Mouse (Mus musculus) midbrain, embryonic 15.5 days (tissue): ENCODE measurements around the gene Ush2a. TPM values are rescaled to one million over a fixed set of nuclear protein-coding genes. Genes with fewer than 3 reads are reported as not detected.

Source experiments
- ATAC-seq: fragments of 200-750 bp; cut with Nextera tagmentation; replicated peaks from 2 replicates; pipeline ENCODE4 v1.8.0; 2017; ENCODE audit warnings: moderate TSS enrichment
- H3K27ac ChIP-seq: fragments of 300-500 bp; sonication (generic); 2 replicates; pipeline ENCODE4 v1.5.1; 2015; ENCODE audit warnings: mild to moderate bottlenecking, inconsistent platforms
- H3K27me3 ChIP-seq: fragments of 300-500 bp; sonication (generic); replicated peaks from 2 replicates; pipeline ENCODE4 v1.6.1; 2015; ENCODE audit warnings: inconsistent platforms
- H3K36me3 ChIP-seq: fragments of 300-500 bp; sonication (generic); replicated peaks from 2 replicates; pipeline ENCODE4 v1.6.1; 2015; ENCODE audit warnings: inconsistent platforms
- H3K4me1 ChIP-seq: fragments of 300-500 bp; sonication (generic); 2 replicates; pipeline ENCODE4 v1.6.1; 2015; ENCODE audit warnings: inconsistent platforms
- H3K4me2 ChIP-seq: fragments of 300-500 bp; sonication (generic); 2 replicates; pipeline ENCODE4 v1.6.1; 2015; ENCODE audit warnings: inconsistent platforms, mild to moderate bottlenecking, moderate library complexity
- H3K4me3 ChIP-seq: fragments of 300-500 bp; sonication (generic); 2 replicates; pipeline ENCODE4 v1.5.1; 2015; ENCODE audit warnings: mild to moderate bottlenecking, inconsistent platforms
- H3K9ac ChIP-seq: fragments of 300-500 bp; sonication (generic); 2 replicates; pipeline ENCODE4 v1.6.1; 2015; ENCODE audit warnings: mild to moderate bottlenecking, inconsistent platforms
- H3K9me3 ChIP-seq: fragments of 300-500 bp; sonication (generic); 2 replicates; pipeline ENCODE4 v1.6.1; 2016; ENCODE audit warnings: inconsistent platforms
- WGBS: fragments of 180-500 bp; shearing (Covaris S2); methylation state at CpG from one replicate; pipeline ENCODE4 v1.1.7; 2015; ENCODE audit warnings: mixed read lengths; 5-methylcytosine and 5-hydroxymethylcytosine counted together
- polyA plus RNA-seq: library from polyadenylated mRNA; unstranded; fragments of >200 nt; fragmentation: Nextera tagmentation; extraction: Ambion mirVana; gene quantifications from 2 replicates; pipeline ENCODE4 v1.2.1, GENCODE M21; 2015

The Ush2a gene
- polyA plus RNA-seq, 1 experiment from 2014 or later, result 0.37 TPM

- Histone ChIP-seq H3K36me3 (no peaks in the 10 kb centered on the region), H3K4me3 (no peak overlapping the region), H3K27ac (no peak overlapping the region), H3K27me3 (no peaks in the 10 kb centered on the region), H3K4me2 (no peak overlapping the region), H3K9me3 (no peaks in the 10 kb centered on the region), H3K4me1 (no peaks in the 10 kb centered on the region), H3K9ac (no peak overlapping the region)
- WGBS, result 83% methylated on average over 10 of the region's 10 CpGs
- ATAC-seq, result no peak
Observed at GRCm38 (mm10) chr1:188708694-188709093, 446.9 kb downstream of the Ush2a start.

DNA sequence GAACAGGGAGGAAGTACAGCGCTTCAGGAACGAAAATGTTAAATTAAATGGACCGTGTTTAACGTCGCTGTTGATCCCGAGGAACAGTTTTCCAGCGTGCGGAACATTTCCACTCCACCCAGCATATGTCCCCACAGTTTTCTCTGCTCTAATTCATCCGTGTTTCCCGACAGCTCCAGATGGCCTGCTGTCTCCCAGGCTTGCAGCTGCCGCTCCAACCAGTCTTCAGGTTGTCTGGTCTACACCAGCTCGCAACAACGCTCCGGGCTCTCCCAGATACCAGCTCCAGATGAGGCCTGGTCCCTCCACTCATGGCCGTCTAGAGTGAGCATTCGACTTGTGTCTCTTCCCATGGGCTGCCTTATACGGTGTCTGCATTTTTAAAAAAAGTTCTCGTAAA lies 452.3 kb downstream of the Ush2a start:
- no peak for ATAC-seq
- WGBS, result 91% methylated on average over 18 of the region's 18 CpGs
- no peaks in the 10 kb centered on the region for H3K4me1 ChIP-seq
- no peak overlapping the region for H3K4me2 ChIP-seq
- no peaks in the 10 kb centered on the region for H3K9me3 ChIP-seq
- H3K9ac ChIP-seq, result no peak overlapping the region
- H3K4me3 ChIP-seq, result no peak overlapping the region
- H3K27ac ChIP-seq, result no peak overlapping the region
- H3K36me3 ChIP-seq, result no peaks in the 10 kb centered on the region
- H3K27me3 ChIP-seq, result no peaks in the 10 kb centered on the region

- Histone ChIP-seq H3K4me1 (no peaks in the 10 kb centered on the region), H3K9ac (no peak overlapping the region), H3K27ac (no peak overlapping the region), H3K27me3 (no peaks in the 10 kb centered on the region), H3K36me3 (no peaks in the 10 kb centered on the region), H3K4me2 (no peak overlapping the region), H3K4me3 (no peak overlapping the region), H3K9me3 (no peaks in the 10 kb centered on the region)
- no peak for ATAC-seq
- WGBS, result 90% methylated on average over 7 of the region's 7 CpGs
Observed at GRCm38 (mm10) chr1:188714941-188715340, 453.1 kb downstream of the Ush2a start.

GRCm38 (mm10) chr1:188716886-188717285 lies 455.1 kb downstream of the Ush2a start:
- H3K4me2 ChIP-seq, result no peak overlapping the region
- no peaks in the 10 kb centered on the region for H3K27me3 ChIP-seq
- H3K36me3 ChIP-seq, result no peaks in the 10 kb centered on the region
- H3K9ac ChIP-seq, result no peak overlapping the region
- no peak overlapping the region for H3K4me3 ChIP-seq
- WGBS, result 86% methylated on average over 3 of the region's 3 CpGs
- ATAC-seq, result no peak
- no peak overlapping the region for H3K27ac ChIP-seq
- H3K4me1 ChIP-seq, result no peaks in the 10 kb centered on the region
- no peaks in the 10 kb centered on the region for H3K9me3 ChIP-seq

GRCm38 (mm10) chr1:188725122-188725995 lies 463.5 kb downstream of the Ush2a start:
- H3K4me1 ChIP-seq, result peaks cover 23% of the 10 kb centered on the region
- no peaks in the 10 kb centered on the region for H3K36me3 ChIP-seq
- H3K9me3 ChIP-seq, result no peaks in the 10 kb centered on the region
- no peak overlapping the region for H3K9ac ChIP-seq
- no peak overlapping the region; the same call in 1 of the 2 replicates for H3K27ac ChIP-seq
- ATAC-seq, result no peak
- H3K4me3 ChIP-seq, result no peak overlapping the region
- 33% methylated on average over 17 of the region's 17 CpGs for WGBS
- H3K4me2 ChIP-seq, result peak overlapping the region; percentile 35
- no peaks in the 10 kb centered on the region for H3K27me3 ChIP-seq

GRCm38 (mm10) chr1:188726937-188727336 lies 465.1 kb downstream of the Ush2a start:
- Histone ChIP-seq H3K9ac (no peak overlapping the region), H3K4me1 (peaks cover 23% of the 10 kb centered on the region), H3K9me3 (no peaks in the 10 kb centered on the region), H3K4me2 (no peak overlapping the region), H3K27me3 (no peaks in the 10 kb centered on the region), H3K36me3 (no peaks in the 10 kb centered on the region), H3K4me3 (no peak overlapping the region), H3K27ac (no peak overlapping the region)
- 61% methylated on average over 6 of the region's 6 CpGs for WGBS
- ATAC-seq, result no peak

- Histone ChIP-seq H3K4me1 (peaks cover 23% of the 10 kb centered on the region), H3K4me3 (no peak overlapping the region), H3K9me3 (no peaks in the 10 kb centered on the region), H3K27me3 (no peaks in the 10 kb centered on the region), H3K4me2 (no peak overlapping the region), H3K27ac (no peak overlapping the region), H3K9ac (no peak overlapping the region), H3K36me3 (no peaks in the 10 kb centered on the region)
- 59% methylated on average over 8 of the region's 8 CpGs for WGBS
- no peak for ATAC-seq
Observed at GRCm38 (mm10) chr1:188728625-188729024, 466.8 kb downstream of the Ush2a start.

GRCm38 (mm10) chr1:188729179-188729578 lies 467.4 kb downstream of the Ush2a start:
- Histone ChIP-seq H3K9ac (no peak overlapping the region), H3K27ac (no peak overlapping the region), H3K36me3 (no peaks in the 10 kb centered on the region), H3K4me3 (no peak overlapping the region), H3K27me3 (no peaks in the 10 kb centered on the region), H3K9me3 (no peaks in the 10 kb centered on the region), H3K4me2 (no peak overlapping the region), H3K4me1 (peaks cover 23% of the 10 kb centered on the region)
- no peak for ATAC-seq
- 18% methylated on average over 7 of the region's 7 CpGs for WGBS

GRCm38 (mm10) chr1:188734741-188735266 lies 473.0 kb downstream of the Ush2a start:
- Histone ChIP-seq H3K4me2 (no peak overlapping the region), H3K4me1 (no peaks in the 10 kb centered on the region), H3K9me3 (no peaks in the 10 kb centered on the region), H3K9ac (no peak overlapping the region), H3K27me3 (no peaks in the 10 kb centered on the region), H3K36me3 (no peaks in the 10 kb centered on the region), H3K27ac (no peak overlapping the region), H3K4me3 (no peak overlapping the region)
- no peak for ATAC-seq
- WGBS, result 84% methylated on average over 7 of the region's 7 CpGs

DNA sequence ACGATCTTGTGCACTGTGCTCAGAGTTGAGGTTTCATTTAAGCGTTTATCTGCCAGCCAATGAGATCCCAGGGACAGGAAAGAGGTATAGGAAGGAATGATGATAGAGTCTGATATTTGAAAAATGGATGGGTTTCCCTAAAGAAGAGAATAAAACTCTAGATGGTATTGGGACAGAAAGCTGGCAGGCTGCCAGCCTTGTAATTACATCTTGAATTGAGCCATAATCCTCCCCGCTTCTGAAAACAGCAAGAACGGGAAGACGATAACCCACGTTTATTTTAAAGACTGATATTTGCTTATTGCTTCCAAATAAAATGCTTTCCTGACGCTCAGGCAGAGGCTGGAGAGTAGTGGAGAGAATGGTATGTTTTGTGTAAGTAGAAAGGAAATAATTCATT lies 481.1 kb downstream of the Ush2a start:
- WGBS, result 45% methylated on average over 7 of the region's 7 CpGs
- no peak overlapping the region for H3K4me2 ChIP-seq
- H3K9ac ChIP-seq, result no peak overlapping the region
- no peaks in the 10 kb centered on the region for H3K9me3 ChIP-seq
- no peaks in the 10 kb centered on the region for H3K27me3 ChIP-seq
- H3K36me3 ChIP-seq, result no peaks in the 10 kb centered on the region
- H3K27ac ChIP-seq, result no peak overlapping the region
- no peak overlapping the region for H3K4me3 ChIP-seq
- no peak for ATAC-seq
- peaks cover 10% of the 10 kb centered on the region; the same call in 1 of the 2 replicates for H3K4me1 ChIP-seq

GRCm38 (mm10) chr1:188755031-188755430 lies 493.2 kb downstream of the Ush2a start:
- 30% methylated on average over 15 of the region's 15 CpGs for WGBS
- no peak overlapping the region for H3K4me2 ChIP-seq
- H3K4me3 ChIP-seq, result no peak overlapping the region
- ATAC-seq, result no peak
- H3K27ac ChIP-seq, result no peak overlapping the region
- H3K4me1 ChIP-seq, result no peaks in the 10 kb centered on the region
- no peaks in the 10 kb centered on the region for H3K9me3 ChIP-seq
- no peaks in the 10 kb centered on the region for H3K27me3 ChIP-seq
- no peaks in the 10 kb centered on the region for H3K36me3 ChIP-seq
- no peak overlapping the region for H3K9ac ChIP-seq

DNA sequence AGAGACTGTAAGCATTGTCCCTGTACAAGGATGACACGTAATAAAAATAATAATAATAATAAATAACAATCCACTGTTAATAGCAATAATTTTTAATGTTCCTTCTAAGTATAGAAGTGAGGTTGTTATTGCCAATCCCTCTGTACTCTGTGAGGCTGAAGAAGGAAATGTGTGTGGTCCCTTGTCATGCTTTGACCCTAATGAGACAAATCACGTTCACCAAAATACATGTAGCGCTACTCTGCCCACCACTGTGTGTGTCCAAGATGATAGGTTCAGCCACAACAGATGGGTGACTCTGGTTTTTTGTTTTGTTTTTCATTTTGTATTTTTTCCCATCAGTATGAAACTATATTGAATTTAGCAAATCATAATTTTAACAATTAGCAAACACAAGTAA lies 498.7 kb downstream of the Ush2a start:
- WGBS, result 77% methylated on average over 3 of the region's 3 CpGs
- no peaks in the 10 kb centered on the region for H3K27me3 ChIP-seq
- ATAC-seq, result no peak
- H3K4me1 ChIP-seq, result no peaks in the 10 kb centered on the region
- no peak overlapping the region for H3K27ac ChIP-seq
- no peaks in the 10 kb centered on the region for H3K9me3 ChIP-seq
- H3K4me2 ChIP-seq, result no peak overlapping the region
- no peaks in the 10 kb centered on the region for H3K36me3 ChIP-seq
- no peak overlapping the region for H3K4me3 ChIP-seq
- no peak overlapping the region for H3K9ac ChIP-seq

DNA sequence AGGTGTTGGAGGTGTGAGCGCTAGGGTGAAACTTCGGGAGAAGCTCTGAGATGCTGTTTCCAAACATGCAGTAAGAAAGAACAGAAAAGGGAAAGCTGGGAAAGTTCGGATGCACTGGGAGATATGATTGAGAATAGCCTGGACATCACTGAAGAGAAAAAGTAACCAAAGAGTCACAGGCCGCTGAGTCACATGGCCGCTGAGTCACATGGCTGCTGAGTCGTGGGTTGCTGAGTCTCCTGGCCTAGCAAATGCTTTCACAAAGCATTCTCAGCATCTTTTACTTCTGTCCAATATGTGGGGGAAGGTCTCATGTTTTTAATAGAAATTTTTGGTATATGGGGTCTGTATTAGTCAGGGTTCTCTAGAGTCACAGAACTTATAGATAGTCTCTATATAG lies 500.6 kb downstream of the Ush2a start:
- H3K4me1 ChIP-seq, result no peaks in the 10 kb centered on the region
- no peak for ATAC-seq
- no peaks in the 10 kb centered on the region for H3K9me3 ChIP-seq
- no peak overlapping the region for H3K27ac ChIP-seq
- no peak overlapping the region for H3K9ac ChIP-seq
- H3K27me3 ChIP-seq, result no peaks in the 10 kb centered on the region
- H3K4me3 ChIP-seq, result no peak overlapping the region
- WGBS, result 85% methylated on average over 6 of the region's 6 CpGs
- no peaks in the 10 kb centered on the region for H3K36me3 ChIP-seq
- no peak overlapping the region for H3K4me2 ChIP-seq
